Mouse (Mus musculus): Measurements from ENCODE around the gene Lingo3.

- TF ChIP-seq TAL1 (conservative IDR thresholded peaks at IDR 0.05; ENCODE audit: low read depth, low read length) (no peak), GATA1 (IDR thresholded peaks at IDR 0.05; ENCODE audit: borderline replicate concordance, low read length) (no peak)
Observed at GRCm38 (mm10) chr10:80804916-80805315, 38.9 kb downstream of the Lingo3 start, which contains the start of gene Amh.

Data from G1E (cell line).